Comparison of ENCODE assay signal across 16 mouse cellular contexts in genomic region chr7:109799168-109799567, GRCm38 (mm10). TPM values are rescaled to one million over a fixed set of nuclear protein-coding genes. Genes with fewer than 3 reads are reported as not detected.
DNase-seq lines count a peak whose midpoint lies in the region; ATAC-seq and TF ChIP-seq lines count a peak whose summit lies in the region.
"Had no signal": no experiment of that assay in that cellular context is flagged by ENCODE, and none has a peak within 500 bp of the region (broad histone marks: within the 10 kb centered on the region; RNA-seq: fewer than 3 reads in every experiment).

No protein-coding gene starts in this region.

- TF ChIP-seq POLR2A in brain, embryonic 14.5 days (IDR thresholded peaks at IDR 0.05; ENCODE audit: borderline replicate concordance, extremely low read depth, insufficient read depth, insufficient read length, poor library complexity, severe bottlenecking) = no peak

- intact Hi-C loops in heart, postnatal 14 days (cut with DNase I) = loop anchor here (10.0 kb wide), 1 partner anchor 166 kb away; the partner anchor contains the start of gene Dennd5a

- TF ChIP-seq CTCF in brain, embryonic 14.5 days (IDR thresholded peaks at IDR 0.05; ENCODE audit: borderline replicate concordance, extremely low read depth, insufficient read depth, insufficient read length) = no peak

- no peak for ATAC-seq in erythroid progenitor cell, adult 5-6 weeks (replicated peaks; ENCODE audit: low FRiP score, poor library complexity, severe bottlenecking)
- ATAC-seq: CD4-positive, CD25-positive, alpha-beta regulatory T cell, adult 4 months; intestine, embryonic 15.5 days had no signal

- peak; percentile 19 to 28 for DNase-seq in heart, adult 9 months (ENCODE audit: low spot score in 2 of 2)
- DNase-seq in heart, postnatal 14 days = no peak
- DNase-seq in ovary, adult 18-20 months (ENCODE audit: low spot score) = peak; percentile 34
- no peak for DNase-seq in ovary, postnatal 14 days (ENCODE audit: low spot score)
- DNase-seq in brain, embryonic 14.5 days (ENCODE audit: low read depth) = peak; percentile 52
- DNase-seq in retina, postnatal 1 day = no peak
- no peak for DNase-seq in left cerebral cortex, adult 18-20 months (ENCODE audit: low spot score in 2 of 2)
- DNase-seq: cerebellum, adult 9-11 months; kidney, postnatal 4 days; layer of hippocampus, postnatal 36 days; right cerebral cortex, adult 18-20 months; thymus, adult 2 months had no signal

RNA-seq across cellular contexts. Expression of gene Nrip3, which starts 17.3 kb away (rescaled TPM):
- under 1 TPM; 0.20 to 0.29 TPM for total RNA-seq in heart, postnatal 14 days (2021)
- 2.6 and 3.2 TPM in 2 replicates for polyA plus RNA-seq in brain, embryonic 14.5 days (2012; rRNA removed)
- total RNA-seq in left cerebral cortex, adult 18-20 months (2021) = 10 to 100 TPM; 82.9 to 87.3 TPM
- 18.9 and 22.0 TPM in 2 replicates for total RNA-seq in erythroid progenitor cell, adult 5-6 weeks (2015; ENCODE audit: low replicate concordance)
- total RNA-seq in erythroid progenitor cell, adult 5-6 weeks (2017; ENCODE audit: low replicate concordance) = 25.0 and 38.0 TPM in 2 replicates
- total RNA-seq: megakaryocyte-erythroid progenitor cell, adult 5-6 weeks had no signal

RNA-seq across cellular contexts. Expression of gene Tmem9b, which starts 46.5 kb away (rescaled TPM):
- total RNA-seq in heart, postnatal 14 days (2021) = 10 to 100 TPM; 32.3 to 33.7 TPM
- polyA plus RNA-seq in brain, embryonic 14.5 days (2012; rRNA removed) = 64.2 and 69.0 TPM in 2 replicates
- total RNA-seq in left cerebral cortex, adult 18-20 months (2021) = 10 to 100 TPM; 91.6 to 93.1 TPM
- 57.8 and 63.1 TPM in 2 replicates for total RNA-seq in erythroid progenitor cell, adult 5-6 weeks (2015; ENCODE audit: low replicate concordance)
- 22.2 and 22.6 TPM in 2 replicates for total RNA-seq in erythroid progenitor cell, adult 5-6 weeks (2017; ENCODE audit: low replicate concordance)

Comparison
In these comparisons a context has a peak if more than half of its experiments do, and no peak if none do; other contexts are left out.
1. DNase-seq: peak in heart, adult 9 months (2 of 2), ovary, adult 18-20 months (single experiment) and brain, embryonic 14.5 days (single experiment); none in heart, postnatal 14 days (0 of 2), ovary, postnatal 14 days (single experiment), retina, postnatal 1 day (single experiment) and left cerebral cortex, adult 18-20 months (0 of 2).
2. RNA of gene Nrip3, which starts 17.3 kb away (total RNA-seq): 82.9 to 87.3 TPM in left cerebral cortex, adult 18-20 months and 18.9 to 38.0 TPM in erythroid progenitor cell, adult 5-6 weeks; 0.20 to 0.29 TPM in heart, postnatal 14 days; every median in the first group is over 10 times any median in the second.